Mouse (Mus musculus): ENCODE data around the gene Elf2.

DNA sequence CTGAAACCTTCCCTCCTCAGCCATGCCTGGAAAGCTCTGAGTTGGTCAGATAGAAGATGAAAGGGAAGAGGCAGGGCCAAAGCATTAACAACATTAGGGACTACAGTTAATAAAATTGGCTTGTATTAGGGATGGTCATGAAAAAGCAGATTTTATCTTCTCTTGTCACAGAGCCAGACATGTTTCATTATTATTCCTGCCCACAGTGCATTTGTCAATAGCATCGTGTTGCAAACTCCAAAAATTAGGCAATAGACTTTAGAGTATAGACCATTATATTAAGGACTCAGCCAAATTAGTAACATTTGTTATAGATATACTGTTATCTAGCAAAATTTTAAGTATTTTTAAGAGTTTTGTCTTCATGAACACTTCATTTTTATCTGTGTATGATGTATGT is 43.7 kb downstream of the Elf2 start:
- TF ChIP-seq TCF12 (IDR thresholded peaks at IDR 0.05; ENCODE audit: low read depth, low read length): no peak
- no peak for TF ChIP-seq CTCF (IDR thresholded peaks at IDR 0.05 in 2 of 3, conservative IDR thresholded peaks at IDR 0.05 in 1 of 3; ENCODE audit: control insufficient read depth in 1 of 3, insufficient read depth in 1 of 3, low read depth in 2 of 3, low read length in 3 of 3, poor library complexity in 1 of 3, severe bottlenecking in 1 of 3)
- no peak for TF ChIP-seq POLR2AphosphoS2 (IDR thresholded peaks at IDR 0.05; ENCODE audit: low read length)
- no peak for TF ChIP-seq HCFC1 (IDR thresholded peaks at IDR 0.05; ENCODE audit: low read depth, low read length)
- TF ChIP-seq GATA1 (IDR thresholded peaks at IDR 0.05; ENCODE audit: low read depth, low read length): no peak
- TF ChIP-seq CHD2 (IDR thresholded peaks at IDR 0.05; ENCODE audit: low read length): no peak
- TF ChIP-seq POLR2A (IDR thresholded peaks at IDR 0.05; ENCODE audit: control insufficient read depth in 1 of 2, insufficient read depth in 1 of 2, low read depth in 1 of 2, low read length in 2 of 2, poor library complexity in 1 of 2): no peak
- TF ChIP-seq MYB (IDR thresholded peaks at IDR 0.05; ENCODE audit: low read depth, low read length): no peak
- TF ChIP-seq ZC3H11A (IDR thresholded peaks at IDR 0.05; ENCODE audit: low read depth, low read length): no peak
- TF ChIP-seq ZMIZ1 (IDR thresholded peaks at IDR 0.05; ENCODE audit: low read depth, low read length): no peak
- TF ChIP-seq JUND (IDR thresholded peaks at IDR 0.05; ENCODE audit: low read depth, low read length): no peak
